Mouse (Mus musculus): ENCODE measurements around the gene Gda. TPM values are rescaled to one million over a fixed set of nuclear protein-coding genes. Genes with fewer than 3 reads are reported as not detected.

Gda gene
- polyA plus RNA-seq, 1 experiment from 2014 or later = 0.13 TPM

DNA sequence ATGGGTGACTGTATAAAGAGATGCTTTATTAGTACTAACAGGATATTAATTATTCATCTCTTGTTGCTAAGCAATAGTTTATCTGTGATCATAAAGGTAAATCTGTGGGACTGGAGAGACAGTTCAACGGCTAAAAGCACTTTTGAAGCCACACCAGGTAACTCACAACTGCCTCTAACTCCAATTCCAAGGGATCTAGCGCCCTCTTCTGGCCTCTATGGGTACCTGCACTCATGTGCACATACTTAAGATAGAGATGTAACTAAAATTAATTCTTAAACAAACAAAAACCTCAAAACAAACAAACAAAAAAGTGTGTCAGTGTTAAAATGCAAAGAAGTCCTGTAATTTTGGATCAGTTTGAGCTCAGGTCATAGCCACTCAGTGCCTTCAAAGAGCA, 101.9 kb downstream of the Gda start:
- 47% methylated on average over 2 of the region's 2 CpGs for WGBS
- Histone ChIP-seq H3K27me3 (no peaks in the 10 kb centered on the region), H3K36me3 (no peaks in the 10 kb centered on the region), H3K9me3 (replicated peaks) (no peaks in the 10 kb centered on the region), H3K27ac (no peak overlapping the region), H3K4me3 (no peak overlapping the region), H3K4me1 (replicated peaks) (no peaks in the 10 kb centered on the region), H3K9ac (no peak overlapping the region), H3K4me2 (no peak overlapping the region)
- no peak for ATAC-seq (replicated peaks; ENCODE audit: insufficient number of reproducible peaks, insufficient read depth, low FRiP score, low read depth)

GRCm38 (mm10) chr19:21370782-21371181, 102.5 kb downstream of the Gda start:
- no peak overlapping the region for H3K9ac ChIP-seq
- ATAC-seq (replicated peaks; ENCODE audit: insufficient number of reproducible peaks, insufficient read depth, low FRiP score, low read depth) = no peak
- no peaks in the 10 kb centered on the region for H3K27me3 ChIP-seq
- 88% methylated on average over 8 of the region's 8 CpGs for WGBS
- no peaks in the 10 kb centered on the region for H3K36me3 ChIP-seq
- no peak overlapping the region for H3K4me3 ChIP-seq
- no peak overlapping the region for H3K27ac ChIP-seq
- H3K9me3 ChIP-seq (replicated peaks) = no peaks in the 10 kb centered on the region
- no peak overlapping the region for H3K4me2 ChIP-seq
- no peaks in the 10 kb centered on the region for H3K4me1 ChIP-seq (replicated peaks)

- H3K27ac ChIP-seq = no peak overlapping the region
- no peak overlapping the region for H3K9ac ChIP-seq
- H3K9me3 ChIP-seq (replicated peaks) = no peaks in the 10 kb centered on the region
- H3K4me1 ChIP-seq (replicated peaks) = no peaks in the 10 kb centered on the region
- ATAC-seq (replicated peaks; ENCODE audit: insufficient number of reproducible peaks, insufficient read depth, low FRiP score, low read depth) = no peak
- H3K27me3 ChIP-seq = no peaks in the 10 kb centered on the region
- H3K4me3 ChIP-seq = no peak overlapping the region
- H3K36me3 ChIP-seq = no peaks in the 10 kb centered on the region
- H3K4me2 ChIP-seq = no peak overlapping the region
- WGBS = 85% methylated on average over 6 of the region's 6 CpGs
These were observed 104.1 kb downstream of the Gda start for GRCm38 (mm10) chr19:21369175-21369574.

DNA sequence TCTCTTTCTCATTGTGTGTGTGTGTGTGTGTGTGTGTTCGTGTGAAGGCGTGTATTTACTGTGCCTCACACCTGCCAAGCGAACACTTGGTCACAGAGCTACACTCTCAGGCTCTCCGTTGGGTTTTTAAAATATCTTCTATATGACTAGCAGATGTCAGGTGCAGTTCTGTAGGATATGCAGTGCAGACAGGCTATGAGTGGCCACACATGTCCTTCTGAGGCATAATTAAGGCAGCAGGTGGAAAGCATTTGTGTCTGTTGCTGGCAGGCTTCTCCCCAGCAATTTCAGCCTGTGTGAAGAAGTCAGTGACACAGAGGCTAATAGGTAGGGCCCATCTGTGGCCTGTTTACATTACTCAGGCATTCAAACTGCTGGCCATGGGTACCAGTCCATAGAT, 104.7 kb downstream of the Gda start:
- 81% methylated on average over 4 of the region's 4 CpGs for WGBS
- Histone ChIP-seq H3K27me3 (no peaks in the 10 kb centered on the region), H3K27ac (no peak overlapping the region), H3K4me2 (no peak overlapping the region), H3K4me1 (replicated peaks) (no peaks in the 10 kb centered on the region), H3K9ac (no peak overlapping the region), H3K4me3 (no peak overlapping the region), H3K36me3 (no peaks in the 10 kb centered on the region), H3K9me3 (replicated peaks) (no peaks in the 10 kb centered on the region)
- ATAC-seq (replicated peaks; ENCODE audit: insufficient number of reproducible peaks, insufficient read depth, low FRiP score, low read depth) = no peak

GRCm38 (mm10) chr19:21357792-21358191, 115.5 kb downstream of the Gda start:
- no peak for ATAC-seq (replicated peaks; ENCODE audit: insufficient number of reproducible peaks, insufficient read depth, low FRiP score, low read depth)
- Histone ChIP-seq H3K4me1 (replicated peaks) (no peaks in the 10 kb centered on the region), H3K36me3 (no peaks in the 10 kb centered on the region), H3K9ac (no peak overlapping the region), H3K4me2 (no peak overlapping the region), H3K27me3 (no peaks in the 10 kb centered on the region), H3K9me3 (replicated peaks) (no peaks in the 10 kb centered on the region), H3K4me3 (no peak overlapping the region), H3K27ac (no peak overlapping the region)
- 79% methylated on average over 6 of the region's 6 CpGs for WGBS

GRCm38 (mm10) chr19:21349634-21350033, 123.6 kb downstream of the Gda start:
- WGBS = 77% methylated on average over 6 of the region's 6 CpGs
- no peak for ATAC-seq (replicated peaks; ENCODE audit: insufficient number of reproducible peaks, insufficient read depth, low FRiP score, low read depth)

DNA sequence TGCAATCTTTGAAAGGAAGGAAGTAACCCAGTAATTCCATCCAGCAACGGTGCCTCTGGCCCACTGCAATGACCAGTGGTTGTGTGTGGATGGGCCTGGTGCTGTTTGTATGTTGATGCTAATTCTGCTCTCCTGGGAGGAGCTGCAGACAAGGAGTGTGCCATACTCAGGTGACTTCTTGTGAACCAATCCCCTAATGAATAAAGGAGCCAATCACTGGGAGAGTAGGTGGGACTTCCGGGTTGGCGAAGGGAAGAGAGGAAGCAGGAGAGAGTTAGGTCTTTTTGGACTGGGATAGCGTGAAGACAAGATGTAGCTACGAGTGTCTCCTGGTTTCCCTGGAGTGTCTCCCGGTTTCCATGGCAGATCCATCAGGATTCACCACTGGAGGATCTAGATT, 126.6 kb downstream of the Gda start:
- Histone ChIP-seq H3K27me3 (no peaks in the 10 kb centered on the region), H3K36me3 (no peaks in the 10 kb centered on the region), H3K9me3 (replicated peaks) (no peaks in the 10 kb centered on the region), H3K9ac (no peak overlapping the region), H3K4me1 (replicated peaks) (no peaks in the 10 kb centered on the region), H3K4me3 (no peak overlapping the region), H3K4me2 (no peak overlapping the region), H3K27ac (no peak overlapping the region)
- no peak for ATAC-seq (replicated peaks; ENCODE audit: insufficient number of reproducible peaks, insufficient read depth, low FRiP score, low read depth)
- WGBS = 82% methylated on average over 6 of the region's 6 CpGs

More at GRCm38 (mm10) chr19:21349634-21350033, 123.6 kb downstream of the Gda start:
- H3K4me2 ChIP-seq = no peak overlapping the region
- no peak overlapping the region for H3K27ac ChIP-seq
- H3K4me1 ChIP-seq (replicated peaks) = no peaks in the 10 kb centered on the region
- H3K9me3 ChIP-seq (replicated peaks) = no peaks in the 10 kb centered on the region
- no peak overlapping the region for H3K4me3 ChIP-seq
- no peak overlapping the region for H3K9ac ChIP-seq
- H3K36me3 ChIP-seq = no peaks in the 10 kb centered on the region
- H3K27me3 ChIP-seq = no peaks in the 10 kb centered on the region

Other genes starting within 250 kb of the Gda start
- 89.3 and 96.6 TPM in 2 replicates for gene Zfand5, start 201.2 kb downstream of the Gda start, polyA plus RNA-seq (2015; fragmentation: Nextera tagmentation; extraction: Ambion mirVana)
- 33.7 and 38.5 TPM in 2 replicates for gene 1110059E24Rik, start 179.5 kb upstream of the Gda start, polyA plus RNA-seq (2015; fragmentation: Nextera tagmentation; extraction: Ambion mirVana)
- gene Abhd17b, start 179.7 kb upstream of the Gda start, polyA plus RNA-seq (2015; fragmentation: Nextera tagmentation; extraction: Ambion mirVana) = 18.1 and 18.8 TPM in 2 replicates